Mouse (Mus musculus) gastrocnemius, postnatal 36 days (tissue): Measurements from ENCODE around the gene Cryaa. TPM values are rescaled to one million over a fixed set of nuclear protein-coding genes. Genes with fewer than 3 reads are reported as not detected.
A peak's percentile ranks its signal among the peaks of the same experiment; 100 is the strongest.

ENCODE experiments used
- DNase-seq, 2 experiments: peaks; one replicate each; pipeline ENCODE4 v3.0.0; 2022
- intact Hi-C: fragments of 180-260 bp; cut with DNase I; formaldehyde crosslinking; loops from one replicate; pipeline ENCODE4 v1.15.1; 2025
- long read RNA-seq, 2 experiments: library from polyadenylated mRNA; stranded (forward); transcript quantifications; one replicate each; pipeline ENCODE4 v2.0.0; 2021
- total RNA-seq, 2 experiments: library from RNA; stranded (reverse); gene quantifications; 2 replicates each; pipeline ENCODE4 v1.2.3; 2021

Gene Cryaa
- not detected for total RNA-seq
- long read RNA-seq, experiment 1 = 0 reads
- long read RNA-seq, experiment 2 = 0 reads

DNA sequence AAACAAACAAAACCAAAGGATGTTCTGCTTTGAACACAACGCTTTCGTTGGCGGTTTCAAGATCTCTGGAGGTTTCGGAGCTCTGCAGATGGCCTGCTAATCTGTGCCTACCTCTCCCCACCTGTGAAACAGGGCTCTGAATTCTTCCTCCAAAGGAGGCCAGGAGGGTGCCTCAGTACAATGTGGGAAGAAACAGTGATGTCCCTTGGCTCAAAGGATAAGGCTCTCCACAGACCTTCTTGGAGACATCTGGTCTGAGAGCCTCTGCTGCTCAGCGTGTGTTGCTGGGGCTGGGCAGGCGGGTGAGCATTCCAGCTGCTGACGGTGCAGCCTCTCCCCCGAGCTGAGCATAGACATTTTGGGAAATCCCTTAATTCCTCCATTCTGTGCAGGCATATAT lies at the start of gene Cryaa:
Cryaa (plus strand) TSS at position 301 of the 400 bp plus-strand sequence.
- intact Hi-C loops = no loop called here
- DNase-seq = no peak

DNA sequence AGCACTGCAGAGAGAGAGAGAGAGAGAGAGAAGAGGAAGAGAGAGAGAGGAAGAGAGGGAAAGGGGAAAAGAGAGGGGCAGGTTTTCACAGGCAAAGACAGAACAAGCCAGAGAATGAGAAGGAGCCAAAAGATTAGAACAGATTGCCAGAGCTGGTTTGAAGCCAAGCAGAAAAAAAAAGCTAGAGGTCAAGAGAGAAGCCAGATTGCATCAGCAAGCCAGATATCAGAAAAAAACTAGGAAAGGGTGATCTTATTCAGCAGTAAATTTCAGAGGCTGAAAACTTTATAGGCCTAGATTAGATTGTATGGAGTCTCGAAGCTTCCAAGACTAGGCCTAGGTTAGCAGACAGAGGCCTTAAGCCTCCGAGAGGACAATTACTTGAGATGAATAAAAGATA lies 49.6 kb upstream of the Cryaa start:
- no peak for DNase-seq
- intact Hi-C loops = no loop called here

DNA sequence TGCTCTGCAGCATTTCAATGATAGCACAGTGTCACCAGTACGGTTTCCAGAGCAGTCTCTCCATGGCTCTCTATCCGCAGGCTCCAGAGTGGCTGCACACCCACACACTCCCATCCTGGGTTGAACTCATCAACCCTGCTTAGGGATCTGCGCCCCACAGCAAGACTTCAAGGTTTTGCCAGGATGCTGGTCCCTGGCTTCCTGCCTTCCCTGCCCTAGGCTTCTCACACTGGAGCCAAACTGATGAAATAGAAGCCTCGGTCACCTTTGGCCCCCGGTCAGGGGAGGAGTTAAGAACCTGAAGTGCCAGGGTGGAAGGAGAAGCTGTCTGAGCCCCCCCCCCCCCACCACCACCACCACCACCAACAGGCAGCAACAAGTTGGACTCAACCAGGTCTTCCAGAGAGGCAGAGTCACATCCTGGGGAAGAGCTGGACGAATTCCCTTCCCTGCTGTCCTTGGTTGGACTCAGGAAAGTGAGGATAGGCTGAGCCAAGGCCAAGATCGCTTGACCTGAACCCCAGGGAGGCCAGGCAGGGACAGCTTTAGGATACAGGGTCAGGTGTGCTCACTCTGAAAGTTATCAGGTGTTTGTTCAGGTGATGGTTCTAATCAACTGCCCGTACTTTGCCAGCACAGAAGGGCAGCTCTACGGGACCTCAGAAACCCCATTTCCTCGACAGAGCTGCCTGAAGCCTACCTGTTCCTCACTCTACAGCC lies 46.4 kb upstream of the Cryaa start:
- intact Hi-C loops = no loop called here
- DNase-seq = no peak

DNA sequence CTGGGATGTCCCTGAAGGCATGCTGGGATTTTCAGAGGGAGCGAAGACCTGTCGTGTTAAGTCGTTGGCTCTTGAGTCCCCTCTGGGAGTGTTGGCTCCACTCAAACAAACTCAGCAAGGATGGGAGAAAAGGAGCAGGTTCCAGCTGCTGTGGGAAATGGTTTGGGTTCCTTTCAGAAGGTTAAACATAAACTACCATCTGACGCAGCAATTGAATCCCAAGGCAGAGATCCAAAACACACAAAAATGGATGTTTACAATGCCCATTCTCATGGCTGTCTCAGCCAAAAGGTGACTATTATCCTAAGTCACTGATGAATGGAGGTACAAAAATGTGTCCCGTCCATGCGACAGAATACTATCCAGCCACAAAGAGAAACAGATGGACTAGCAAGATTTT lies 44.6 kb upstream of the Cryaa start:
- DNase-seq = no peak

DNA sequence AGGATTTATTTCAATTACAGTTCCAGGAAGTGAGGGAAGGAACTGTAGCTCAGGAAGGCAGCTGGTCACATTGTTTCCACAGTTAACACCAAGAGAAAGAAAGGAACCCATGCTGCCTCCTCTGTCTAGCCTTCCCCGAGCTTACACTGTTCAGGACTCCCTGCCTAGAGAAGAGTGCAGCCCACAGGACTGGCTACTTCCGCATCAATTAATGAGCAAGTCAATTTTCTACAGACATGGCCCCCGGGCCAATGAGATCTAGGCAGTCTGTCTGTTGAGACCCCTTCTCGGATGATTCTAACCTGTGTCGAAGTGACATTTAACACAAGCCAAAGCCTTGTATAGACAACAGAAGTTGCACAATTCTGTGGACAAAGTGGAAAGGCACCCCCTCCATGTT lies 42.7 kb upstream of the Cryaa start:
- no peak for DNase-seq
- intact Hi-C loops = no loop called here

More for the DNA sequence above, 44.6 kb upstream of the Cryaa start:
- intact Hi-C loops = no loop called here

GRCm38 (mm10) chr17:31635781-31636180 lies 41.8 kb upstream of the Cryaa start:
- no peak for DNase-seq
- intact Hi-C loops = no loop called here

- intact Hi-C loops = no loop called here
- DNase-seq = no peak
These were observed 41.2 kb upstream of the Cryaa start for GRCm38 (mm10) chr17:31636277-31636941.

DNA sequence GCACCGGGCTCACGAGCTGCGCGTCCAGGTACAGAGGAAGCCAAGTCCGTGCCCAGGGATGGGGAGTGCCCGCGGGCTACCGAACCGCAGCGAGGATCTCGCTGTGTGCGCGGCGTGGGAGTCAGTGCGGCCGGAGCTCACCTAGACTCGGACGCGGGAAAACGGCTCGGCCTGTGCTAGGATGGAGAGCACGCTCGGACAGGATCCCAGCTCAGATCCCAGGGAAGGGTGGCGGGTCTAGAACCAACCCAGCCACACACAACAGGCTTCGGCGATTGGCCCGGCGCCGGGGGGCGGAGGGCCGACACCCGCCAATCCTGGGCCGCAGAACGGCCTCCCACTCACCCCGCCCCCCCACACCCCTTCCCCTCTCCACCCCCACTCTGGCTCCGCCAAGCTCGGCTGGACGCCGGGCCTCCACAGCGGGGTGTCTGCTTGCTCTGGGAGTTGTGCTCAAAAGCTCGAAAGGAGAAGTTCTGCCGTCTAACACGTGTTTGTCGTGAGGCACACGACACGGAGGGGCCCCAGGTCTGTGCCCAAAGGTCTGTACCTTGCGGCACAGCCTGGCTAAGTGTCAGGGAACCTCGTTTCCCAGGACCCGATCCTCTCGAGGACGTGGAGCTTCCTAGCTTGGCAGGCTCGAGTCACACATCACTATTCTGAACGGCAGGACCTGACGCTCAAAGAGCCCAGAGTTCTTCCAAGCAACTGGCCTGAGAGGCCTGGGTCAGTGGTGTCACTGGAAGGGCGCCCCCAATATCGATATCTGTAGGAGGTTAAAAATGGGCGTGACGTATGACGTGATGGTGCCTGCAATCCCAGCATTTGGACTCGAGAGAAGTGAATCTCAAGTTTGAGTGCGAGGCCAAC lies 40.4 kb upstream of the Cryaa start, which contains the start of gene Cbs:
Cbs (minus strand) TSS at position 297 of the 870 bp plus-strand sequence.
- DNase-seq = peak; percentile 66 to 81
- intact Hi-C loops = no loop called here

DNA sequence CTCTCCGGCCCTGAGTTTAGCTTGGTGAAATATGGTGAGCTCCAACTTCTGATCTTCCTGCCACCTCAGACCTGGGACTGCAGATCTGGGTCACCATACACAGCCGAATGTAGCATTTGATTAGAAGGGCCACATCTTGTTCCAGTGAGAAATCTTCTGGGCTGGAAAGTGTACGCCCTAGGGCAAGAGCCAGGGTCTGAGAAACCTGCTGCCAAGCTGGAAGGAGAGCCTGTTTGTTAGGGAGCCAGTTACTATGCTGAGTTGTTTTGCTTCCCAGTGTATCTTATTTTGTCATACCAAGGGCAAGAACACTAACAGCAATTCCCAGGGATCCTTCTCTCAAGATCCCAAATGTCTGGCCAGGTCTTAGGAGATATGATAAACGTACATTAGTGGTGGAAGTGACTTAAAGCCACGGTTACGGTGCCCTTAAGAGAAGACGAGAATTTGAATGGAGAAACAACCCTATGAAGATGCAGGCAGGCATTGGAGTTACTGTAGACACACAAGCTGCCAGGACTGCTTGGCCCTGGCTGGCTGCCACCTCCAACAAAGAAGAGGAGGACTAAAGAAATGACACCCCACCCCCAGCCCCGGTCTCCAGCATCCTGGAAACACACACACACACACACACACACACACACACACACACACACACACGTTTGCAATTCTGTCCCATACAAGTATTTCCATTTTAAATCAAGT lies 39.6 kb upstream of the Cryaa start:
- DNase-seq = no peak

DNA sequence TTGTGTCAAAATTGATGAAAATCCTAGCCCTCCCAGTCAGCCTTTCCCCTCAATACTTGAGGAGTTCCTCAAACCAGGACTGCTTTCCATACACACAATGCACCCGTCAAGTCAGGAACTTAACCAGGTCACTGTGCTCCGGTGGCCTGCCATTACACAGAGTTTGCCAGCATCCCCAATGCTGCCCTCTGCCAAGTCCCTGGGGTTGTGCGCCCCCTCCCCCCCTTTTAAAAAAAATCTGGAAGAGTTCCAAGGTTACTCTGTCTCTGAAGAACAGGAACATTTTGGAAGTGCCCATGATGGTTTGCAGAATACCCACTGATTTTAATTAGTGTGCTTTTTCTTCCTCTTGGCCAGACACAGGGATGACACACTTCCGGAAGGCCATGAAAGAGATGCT lies 38.0 kb upstream of the Cryaa start:
- DNase-seq = no peak
- intact Hi-C loops = no loop called here

More for the DNA sequence above, 39.6 kb upstream of the Cryaa start:
- intact Hi-C loops = no loop called here

- no peak for DNase-seq
- intact Hi-C loops = no loop called here
These were observed 35.3 kb upstream of the Cryaa start for GRCm38 (mm10) chr17:31642331-31642730.

GRCm38 (mm10) chr17:31642913-31643312 lies 34.7 kb upstream of the Cryaa start:
- intact Hi-C loops = no loop called here
- DNase-seq = no peak

- intact Hi-C loops = no loop called here
- DNase-seq = no peak
These were observed 31.2 kb upstream of the Cryaa start for GRCm38 (mm10) chr17:31646199-31647002.

DNA sequence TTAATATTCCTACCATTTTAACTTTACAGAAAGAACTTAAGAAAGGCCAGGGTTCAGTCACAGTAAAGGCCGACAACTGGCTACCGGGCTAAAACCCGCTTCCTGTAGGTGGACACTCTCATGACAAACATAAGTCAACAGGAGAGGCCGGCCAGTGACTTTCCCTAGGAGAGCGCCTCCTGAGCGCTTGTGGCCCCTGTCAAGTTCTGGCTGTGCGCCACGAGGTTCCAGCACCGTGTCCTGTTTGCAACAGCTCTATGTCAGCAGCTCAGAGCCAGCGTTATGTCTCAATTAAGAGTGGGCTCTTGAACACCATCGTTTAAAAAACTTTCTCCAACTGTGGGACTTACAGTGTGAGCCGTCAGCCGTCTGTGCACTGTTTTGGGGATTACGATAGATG lies 25.5 kb upstream of the Cryaa start:
- DNase-seq = no peak
- intact Hi-C loops = no loop called here

- intact Hi-C loops = no loop called here
- no peak for DNase-seq
These were observed 24.3 kb upstream of the Cryaa start for GRCm38 (mm10) chr17:31653277-31653676.

- intact Hi-C loops = no loop called here
- no peak for DNase-seq
These were observed 22.2 kb upstream of the Cryaa start for GRCm38 (mm10) chr17:31655366-31655765.

DNA sequence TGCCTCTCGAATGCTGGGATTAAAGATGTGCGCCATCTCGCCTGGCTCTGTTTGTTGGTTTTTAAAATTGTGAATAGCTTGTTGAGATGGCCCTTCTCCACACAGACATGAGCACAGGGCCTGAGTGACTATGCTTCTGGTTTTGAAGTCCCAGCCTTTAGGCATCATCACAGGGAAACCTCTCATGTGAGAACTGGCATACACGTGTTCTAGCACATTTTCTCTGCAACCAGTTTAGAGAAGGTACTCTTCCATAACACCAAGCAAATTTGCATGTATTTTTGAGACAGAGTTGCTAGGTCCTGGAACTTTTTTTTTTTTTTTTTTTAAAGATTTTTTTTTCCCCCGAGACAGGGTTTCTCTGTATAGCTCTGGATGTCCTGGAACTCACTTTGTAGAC lies 20.9 kb upstream of the Cryaa start:
- DNase-seq = no peak
- intact Hi-C loops = no loop called here

- DNase-seq = no peak
- intact Hi-C loops = no loop called here
These were observed 20.2 kb upstream of the Cryaa start for GRCm38 (mm10) chr17:31657141-31657983.

DNA sequence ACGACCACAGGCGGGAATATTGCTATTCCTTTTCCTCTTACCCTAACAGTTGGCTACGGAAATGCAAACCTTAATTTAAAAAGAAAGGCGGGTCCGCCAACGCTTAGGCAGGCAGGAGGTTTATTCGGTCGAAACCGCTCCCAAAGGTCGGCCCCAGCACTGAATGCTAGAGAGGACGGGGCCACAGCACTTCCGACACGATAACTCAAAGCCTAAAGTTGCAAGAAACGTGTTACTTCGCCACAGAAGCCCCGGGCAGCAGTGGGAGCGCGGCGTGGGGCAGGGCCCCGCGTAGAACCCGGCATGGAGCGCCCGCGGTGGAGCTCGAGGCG lies 19.5 kb upstream of the Cryaa start:
- intact Hi-C loops = no loop called here
- no peak for DNase-seq
